Mouse (Mus musculus): ENCODE results near the gene Gm4779. TPM values are rescaled to one million over a fixed set of nuclear protein-coding genes. Genes with fewer than 3 reads are reported as not detected.

Gene Gm4779
- polyA plus RNA-seq, 1 experiment = 0.30 TPM

DNA sequence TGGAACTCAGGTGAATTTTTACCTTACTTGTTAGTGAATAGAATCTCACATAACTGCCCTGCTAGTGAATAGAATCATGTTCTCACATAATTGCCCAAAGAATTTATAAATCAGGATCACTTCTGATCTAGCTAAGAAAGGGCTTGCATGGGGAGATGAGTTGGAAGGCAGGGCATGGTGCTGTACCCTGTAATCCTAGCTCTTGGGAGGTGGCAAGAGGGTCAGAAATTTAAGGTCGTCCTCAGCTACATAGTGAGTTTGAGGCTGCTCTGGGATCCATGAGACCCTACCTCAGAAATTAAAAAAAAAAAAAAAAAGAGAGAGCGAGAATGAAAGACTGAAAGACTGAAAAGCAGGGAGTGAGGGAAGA is 53.2 kb downstream of the Gm4779 start:
- WGBS = 100% methylated on average over 1 of the region's 2 CpGs
- no peak overlapping the region for H3K4me3 ChIP-seq (ENCODE audit: control insufficient read depth, insufficient read depth, low read length)
- no peaks in the 10 kb centered on the region for H3K27me3 ChIP-seq (ENCODE audit: control insufficient read depth, insufficient read depth, low read length)
- TF ChIP-seq CTCF (IDR thresholded peaks at IDR 0.05; ENCODE audit: borderline replicate concordance, control insufficient read depth, extremely low read depth, insufficient read depth, low read length, poor library complexity) (no peak), POLR2A (IDR thresholded peaks at IDR 0.05; ENCODE audit: control insufficient read depth, extremely low read depth, insufficient read depth, low read length, poor library complexity) (no peak)
- H3K4me1 ChIP-seq (replicated peaks; ENCODE audit: control insufficient read depth, insufficient read depth, low read length) = peaks cover 6% of the 10 kb centered on the region; the same call in 1 of the 2 replicates
- DNase-seq = no peak
- H3K36me3 ChIP-seq (ENCODE audit: control insufficient read depth, insufficient read depth, low read length) = no peaks in the 10 kb centered on the region
- no peak overlapping the region for H3K27ac ChIP-seq (ENCODE audit: control insufficient read depth, insufficient read depth, low read length)

- 35% methylated on average over 6 of the region's 6 CpGs for WGBS
- DNase-seq = no peak
- Histone ChIP-seq H3K36me3 (ENCODE audit: control insufficient read depth, insufficient read depth, low read length) (no peaks in the 10 kb centered on the region), H3K4me1 (replicated peaks; ENCODE audit: control insufficient read depth, insufficient read depth, low read length) (peaks cover 6% of the 10 kb centered on the region; the same call in 1 of the 2 replicates), H3K4me3 (ENCODE audit: control insufficient read depth, insufficient read depth, low read length) (no peak overlapping the region), H3K27me3 (ENCODE audit: control insufficient read depth, insufficient read depth, low read length) (no peaks in the 10 kb centered on the region), H3K27ac (ENCODE audit: control insufficient read depth, insufficient read depth, low read length) (no peak overlapping the region)
- TF ChIP-seq CTCF (IDR thresholded peaks at IDR 0.05; ENCODE audit: borderline replicate concordance, control insufficient read depth, extremely low read depth, insufficient read depth, low read length, poor library complexity) = no peak
- TF ChIP-seq POLR2A (IDR thresholded peaks at IDR 0.05; ENCODE audit: control insufficient read depth, extremely low read depth, insufficient read depth, low read length, poor library complexity) = no peak
Observed at GRCm38 (mm10) chrX:101740335-101741063, 53.7 kb downstream of the Gm4779 start.

Other genes starting within 250 kb of the Gm4779 start
- 192 and 229 TPM in 2 replicates for gene Ogt, start 154.4 kb downstream of the Gm4779 start, polyA plus RNA-seq (2012; rRNA removed)
- 13.6 and 16.0 TPM in 2 replicates for gene Cxcr3, start 60.2 kb downstream of the Gm4779 start, polyA plus RNA-seq (2012; rRNA removed)
- 0.11 and 0.20 TPM in 2 replicates for gene 8030474K03Rik, start 233 bp upstream of the Gm4779 start, polyA plus RNA-seq (2012; rRNA removed)
- 0.81 and 1.4 TPM in 2 replicates for gene Nhsl2, start 55.0 kb upstream of the Gm4779 start, polyA plus RNA-seq (2012; rRNA removed)

Measured in thymus, adult 2 months (tissue).